Mouse (Mus musculus): Measurements from ENCODE around the gene Gphb5. TPM values are rescaled to one million over a fixed set of nuclear protein-coding genes. Genes with fewer than 3 reads are reported as not detected.

The Gphb5 gene
- polyA plus RNA-seq, 1 experiment from 2014 or later = not detected

- H3K36me3 ChIP-seq (ENCODE audit: control insufficient read depth, insufficient read depth, low read length) = no peaks in the 10 kb centered on the region
- H3K4me3 ChIP-seq (ENCODE audit: low read depth, low read length) = no peak overlapping the region
- H3K4me1 ChIP-seq (ENCODE audit: control insufficient read depth, insufficient read depth, low read length) = no peaks in the 10 kb centered on the region
- no peak overlapping the region for H3K4me2 ChIP-seq
- no peak for ATAC-seq (replicated peaks; ENCODE audit: insufficient number of reproducible peaks, low FRiP score, low TSS enrichment)
- H3K27me3 ChIP-seq (ENCODE audit: control insufficient read depth, insufficient read depth, low read length) = 0 out of 2 replicates have a peak, but pooled peaks cover 4% of the 10 kb centered on the region
- 71% methylated on average over 15 of the region's 15 CpGs for WGBS (ENCODE audit: insufficient replicate concordance)
- H3K9ac ChIP-seq (ENCODE audit: low read depth, low read length) = no peak overlapping the region
- no peak overlapping the region for H3K27ac ChIP-seq (ENCODE audit: low read depth, low read length)
- H3K9me3 ChIP-seq (replicated peaks; ENCODE audit: control insufficient read depth, low read length) = no peaks in the 10 kb centered on the region
Observed at GRCm38 (mm10) chr12:75387846-75388245, 28.7 kb downstream of the Gphb5 start.

DNA sequence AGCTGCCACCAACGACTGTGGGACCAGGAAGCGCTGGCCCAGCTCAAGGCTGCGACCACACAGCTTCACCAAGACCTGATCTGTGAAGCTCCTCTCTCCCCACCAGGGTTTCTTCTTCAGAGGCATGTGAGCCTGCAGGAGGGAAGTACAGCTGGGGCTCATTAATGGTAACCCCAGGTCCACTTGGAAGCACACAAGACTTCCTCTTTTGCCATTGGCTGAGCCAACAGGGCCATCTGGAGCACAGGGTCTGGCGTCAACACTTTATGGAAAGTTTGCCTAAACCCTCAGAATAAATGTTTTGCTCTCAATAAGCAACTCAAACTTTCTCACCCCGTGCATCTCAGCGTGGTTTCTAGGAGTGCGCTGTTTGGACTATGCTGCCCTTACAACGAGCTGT lies 29.4 kb downstream of the Gphb5 start:
- no peak overlapping the region for H3K9ac ChIP-seq (ENCODE audit: low read depth, low read length)
- H3K27ac ChIP-seq (ENCODE audit: low read depth, low read length) = no peak overlapping the region
- H3K36me3 ChIP-seq (ENCODE audit: control insufficient read depth, insufficient read depth, low read length) = no peaks in the 10 kb centered on the region
- H3K4me1 ChIP-seq (ENCODE audit: control insufficient read depth, insufficient read depth, low read length) = no peaks in the 10 kb centered on the region
- H3K27me3 ChIP-seq (ENCODE audit: control insufficient read depth, insufficient read depth, low read length) = 0 out of 2 replicates have a peak, but pooled peaks cover 4% of the 10 kb centered on the region
- H3K9me3 ChIP-seq (replicated peaks; ENCODE audit: control insufficient read depth, low read length) = no peaks in the 10 kb centered on the region
- WGBS (ENCODE audit: insufficient replicate concordance) = 82% methylated on average over 8 of the region's 8 CpGs
- ATAC-seq (replicated peaks; ENCODE audit: insufficient number of reproducible peaks, low FRiP score, low TSS enrichment) = no peak
- no peak overlapping the region for H3K4me3 ChIP-seq (ENCODE audit: low read depth, low read length)
- H3K4me2 ChIP-seq = no peak overlapping the region

- no peaks in the 10 kb centered on the region for H3K9me3 ChIP-seq (replicated peaks; ENCODE audit: control insufficient read depth, low read length)
- H3K4me1 ChIP-seq (ENCODE audit: control insufficient read depth, insufficient read depth, low read length) = no peaks in the 10 kb centered on the region
- no peak overlapping the region for H3K27ac ChIP-seq (ENCODE audit: low read depth, low read length)
- WGBS (ENCODE audit: insufficient replicate concordance) = 84% methylated on average over 9 of the region's 9 CpGs
- no peak for ATAC-seq (replicated peaks; ENCODE audit: insufficient number of reproducible peaks, low FRiP score, low TSS enrichment)
- H3K9ac ChIP-seq (ENCODE audit: low read depth, low read length) = no peak overlapping the region
- 0 out of 2 replicates have a peak, but pooled peaks cover 4% of the 10 kb centered on the region for H3K27me3 ChIP-seq (ENCODE audit: control insufficient read depth, insufficient read depth, low read length)
- H3K4me2 ChIP-seq = no peak overlapping the region
- H3K36me3 ChIP-seq (ENCODE audit: control insufficient read depth, insufficient read depth, low read length) = no peaks in the 10 kb centered on the region
- H3K4me3 ChIP-seq (ENCODE audit: low read depth, low read length) = no peak overlapping the region
Observed at GRCm38 (mm10) chr12:75386731-75387130, 29.9 kb downstream of the Gphb5 start.

- no peaks in the 10 kb centered on the region for H3K27me3 ChIP-seq (ENCODE audit: control insufficient read depth, insufficient read depth, low read length)
- 81% methylated on average over 6 of the region's 6 CpGs for WGBS (ENCODE audit: insufficient replicate concordance)
- H3K4me3 ChIP-seq (ENCODE audit: low read depth, low read length) = no peak overlapping the region
- H3K9ac ChIP-seq (ENCODE audit: low read depth, low read length) = no peak overlapping the region
- no peak overlapping the region for H3K4me2 ChIP-seq
- no peak for ATAC-seq (replicated peaks; ENCODE audit: insufficient number of reproducible peaks, low FRiP score, low TSS enrichment)
- H3K36me3 ChIP-seq (ENCODE audit: control insufficient read depth, insufficient read depth, low read length) = peaks cover 4% of the 10 kb centered on the region; the same call in 1 of the 2 replicates
- H3K9me3 ChIP-seq (replicated peaks; ENCODE audit: control insufficient read depth, low read length) = no peaks in the 10 kb centered on the region
- no peak overlapping the region for H3K27ac ChIP-seq (ENCODE audit: low read depth, low read length)
- H3K4me1 ChIP-seq (ENCODE audit: control insufficient read depth, insufficient read depth, low read length) = no peaks in the 10 kb centered on the region
Observed at GRCm38 (mm10) chr12:75376126-75376525, 40.5 kb downstream of the Gphb5 start.

DNA sequence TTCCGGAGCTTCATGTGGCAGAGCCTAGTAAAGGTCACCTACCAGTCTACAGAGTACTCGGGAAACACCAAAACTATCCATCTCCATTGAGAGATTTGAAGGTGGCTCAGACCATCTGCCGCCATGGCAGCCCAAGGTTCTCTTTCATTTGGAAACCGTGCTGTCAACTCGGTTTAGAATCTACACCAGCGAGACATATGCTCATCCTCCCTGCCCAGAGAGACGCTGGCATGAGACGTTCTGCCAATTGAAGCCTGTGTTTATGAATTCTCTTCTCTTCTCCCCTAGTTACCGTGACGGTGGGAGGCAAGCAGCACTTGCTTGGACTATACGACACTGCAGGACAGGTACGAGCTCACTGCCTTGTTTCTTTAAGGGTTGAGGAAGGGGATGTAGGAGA lies 41.5 kb downstream of the Gphb5 start:
- no peaks in the 10 kb centered on the region for H3K27me3 ChIP-seq (ENCODE audit: control insufficient read depth, insufficient read depth, low read length)
- H3K27ac ChIP-seq (ENCODE audit: low read depth, low read length) = no peak overlapping the region
- H3K9ac ChIP-seq (ENCODE audit: low read depth, low read length) = no peak overlapping the region
- H3K4me2 ChIP-seq = no peak overlapping the region
- H3K4me3 ChIP-seq (ENCODE audit: low read depth, low read length) = no peak overlapping the region
- H3K9me3 ChIP-seq (replicated peaks; ENCODE audit: control insufficient read depth, low read length) = no peaks in the 10 kb centered on the region
- ATAC-seq (replicated peaks; ENCODE audit: insufficient number of reproducible peaks, low FRiP score, low TSS enrichment) = no peak
- H3K4me1 ChIP-seq (ENCODE audit: control insufficient read depth, insufficient read depth, low read length) = no peaks in the 10 kb centered on the region
- H3K36me3 ChIP-seq (ENCODE audit: control insufficient read depth, insufficient read depth, low read length) = peaks cover 4% of the 10 kb centered on the region; the same call in 1 of the 2 replicates
- WGBS (ENCODE audit: insufficient replicate concordance) = 87% methylated on average over 12 of the region's 12 CpGs

DNA sequence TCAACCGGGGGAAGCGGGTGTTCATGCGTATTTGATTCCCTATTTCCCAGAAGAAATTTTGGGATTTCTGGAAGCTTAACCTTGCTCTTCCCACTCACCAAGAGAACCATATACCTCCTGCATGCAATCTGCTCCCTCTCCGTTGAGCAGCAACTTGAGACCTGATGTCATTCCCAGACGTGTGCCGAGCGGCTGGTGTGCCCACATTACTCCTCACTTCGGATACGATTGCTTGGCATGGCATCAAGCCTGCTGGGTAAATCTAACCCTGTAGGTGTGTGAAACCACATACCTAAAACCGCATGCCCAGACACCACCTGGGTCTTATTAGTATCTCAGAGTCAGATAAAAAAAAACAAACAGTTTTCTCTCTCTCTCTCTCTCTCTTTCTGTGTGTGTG lies 42.1 kb downstream of the Gphb5 start:
- no peaks in the 10 kb centered on the region for H3K9me3 ChIP-seq (replicated peaks; ENCODE audit: control insufficient read depth, low read length)
- WGBS (ENCODE audit: insufficient replicate concordance) = 85% methylated on average over 10 of the region's 10 CpGs
- H3K4me2 ChIP-seq = no peak overlapping the region
- H3K27ac ChIP-seq (ENCODE audit: low read depth, low read length) = no peak overlapping the region
- H3K27me3 ChIP-seq (ENCODE audit: control insufficient read depth, insufficient read depth, low read length) = no peaks in the 10 kb centered on the region
- no peak for ATAC-seq (replicated peaks; ENCODE audit: insufficient number of reproducible peaks, low FRiP score, low TSS enrichment)
- H3K36me3 ChIP-seq (ENCODE audit: control insufficient read depth, insufficient read depth, low read length) = peaks cover 4% of the 10 kb centered on the region; the same call in 1 of the 2 replicates
- no peaks in the 10 kb centered on the region; the same call in 1 of the 2 replicates for H3K4me1 ChIP-seq (ENCODE audit: control insufficient read depth, insufficient read depth, low read length)
- H3K4me3 ChIP-seq (ENCODE audit: low read depth, low read length) = no peak overlapping the region
- no peak overlapping the region for H3K9ac ChIP-seq (ENCODE audit: low read depth, low read length)

GRCm38 (mm10) chr12:75369418-75369851 lies 47.1 kb downstream of the Gphb5 start:
- ATAC-seq (replicated peaks; ENCODE audit: insufficient number of reproducible peaks, low FRiP score, low TSS enrichment) = no peak
- H3K4me3 ChIP-seq (ENCODE audit: low read depth, low read length) = no peak overlapping the region
- 0 out of 2 replicates have a peak, but pooled peaks cover 3% of the 10 kb centered on the region for H3K27me3 ChIP-seq (ENCODE audit: control insufficient read depth, insufficient read depth, low read length)
- no peak overlapping the region for H3K27ac ChIP-seq (ENCODE audit: low read depth, low read length)
- no peaks in the 10 kb centered on the region for H3K36me3 ChIP-seq (ENCODE audit: control insufficient read depth, insufficient read depth, low read length)
- 51% methylated on average over 2 of the region's 2 CpGs for WGBS (ENCODE audit: insufficient replicate concordance)
- H3K9ac ChIP-seq (ENCODE audit: low read depth, low read length) = no peak overlapping the region
- no peaks in the 10 kb centered on the region; the same call in 1 of the 2 replicates for H3K4me1 ChIP-seq (ENCODE audit: control insufficient read depth, insufficient read depth, low read length)
- H3K4me2 ChIP-seq = no peak overlapping the region
- H3K9me3 ChIP-seq (replicated peaks; ENCODE audit: control insufficient read depth, low read length) = no peaks in the 10 kb centered on the region

DNA sequence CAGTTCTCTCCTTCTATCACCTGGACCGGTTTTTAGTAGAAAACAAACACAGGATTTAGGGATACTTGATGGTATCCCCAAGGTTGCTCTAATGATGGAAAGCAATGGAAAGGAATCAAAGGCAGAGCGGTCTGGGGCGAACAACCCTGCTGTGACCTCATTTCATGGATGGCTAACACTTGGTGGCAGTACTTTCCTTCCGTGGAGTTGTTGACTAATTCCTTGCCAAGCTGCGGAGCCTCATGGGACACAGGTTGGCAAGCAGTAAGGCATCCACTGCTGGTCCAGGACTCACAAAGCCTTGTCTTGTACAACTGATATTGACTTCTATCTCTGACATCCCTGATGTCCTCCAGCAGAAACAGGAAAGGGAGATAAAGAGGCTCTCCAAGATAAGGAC lies 48.1 kb downstream of the Gphb5 start:
- no peak overlapping the region for H3K9ac ChIP-seq (ENCODE audit: low read depth, low read length)
- H3K27ac ChIP-seq (ENCODE audit: low read depth, low read length) = no peak overlapping the region
- no peaks in the 10 kb centered on the region for H3K9me3 ChIP-seq (replicated peaks; ENCODE audit: control insufficient read depth, low read length)
- H3K27me3 ChIP-seq (ENCODE audit: control insufficient read depth, insufficient read depth, low read length) = 0 out of 2 replicates have a peak, but pooled peaks cover 3% of the 10 kb centered on the region
- no peak overlapping the region for H3K4me3 ChIP-seq (ENCODE audit: low read depth, low read length)
- no peaks in the 10 kb centered on the region; the same call in 1 of the 2 replicates for H3K4me1 ChIP-seq (ENCODE audit: control insufficient read depth, insufficient read depth, low read length)
- WGBS (ENCODE audit: insufficient replicate concordance) = 74% methylated on average over 5 of the region's 5 CpGs
- ATAC-seq (replicated peaks; ENCODE audit: insufficient number of reproducible peaks, low FRiP score, low TSS enrichment) = no peak
- no peak overlapping the region for H3K4me2 ChIP-seq
- no peaks in the 10 kb centered on the region for H3K36me3 ChIP-seq (ENCODE audit: control insufficient read depth, insufficient read depth, low read length)

- 88% methylated on average over 6 of the region's 6 CpGs for WGBS (ENCODE audit: insufficient replicate concordance)
- no peak for ATAC-seq (replicated peaks; ENCODE audit: insufficient number of reproducible peaks, low FRiP score, low TSS enrichment)
- no peaks in the 10 kb centered on the region for H3K36me3 ChIP-seq (ENCODE audit: control insufficient read depth, insufficient read depth, low read length)
- H3K4me2 ChIP-seq = no peak overlapping the region
- H3K9ac ChIP-seq (ENCODE audit: low read depth, low read length) = no peak overlapping the region
- H3K27me3 ChIP-seq (ENCODE audit: control insufficient read depth, insufficient read depth, low read length) = 0 out of 2 replicates have a peak, but pooled peaks cover 3% of the 10 kb centered on the region
- no peak overlapping the region for H3K4me3 ChIP-seq (ENCODE audit: low read depth, low read length)
- no peaks in the 10 kb centered on the region for H3K9me3 ChIP-seq (replicated peaks; ENCODE audit: control insufficient read depth, low read length)
- H3K4me1 ChIP-seq (ENCODE audit: control insufficient read depth, insufficient read depth, low read length) = no peaks in the 10 kb centered on the region; the same call in 1 of the 2 replicates
- no peak overlapping the region for H3K27ac ChIP-seq (ENCODE audit: low read depth, low read length)
Observed at GRCm38 (mm10) chr12:75367371-75367770, 49.2 kb downstream of the Gphb5 start.
